Comparison of ENCODE assay signal across 8 mouse cellular contexts in genomic region chr7:78566617-78567016, GRCm38 (mm10).
A peak's percentile ranks its signal among the peaks of the same experiment; 100 is the strongest.
DNase-seq lines count a peak whose midpoint lies in the region; ATAC-seq lines count a peak whose summit lies in the region.

No protein-coding gene starts in this region.

- no peak for ATAC-seq in embryonic facial prominence, embryonic 14.5 days (ENCODE audit: low read depth)
- ATAC-seq in megakaryocyte-erythroid progenitor cell, adult 5-6 weeks (replicated peaks; ENCODE audit: low FRiP score, low TSS enrichment, poor library complexity, severe bottlenecking): no peak
- no peak for ATAC-seq in forebrain, embryonic 11.5 days (replicated peaks; ENCODE audit: low FRiP score)

- no peak overlapping the region for H3K27ac ChIP-seq in heart, embryonic 10.5 days
- no peak overlapping the region for H3K27ac ChIP-seq in embryonic facial prominence, embryonic 14.5 days (replicated peaks; ENCODE audit: low read depth, low read length)
- no peak overlapping the region for H3K27ac ChIP-seq in forebrain, embryonic 11.5 days (ENCODE audit: low read depth, low read length)

- no peak overlapping the region for H3K4me2 ChIP-seq in embryonic facial prominence, embryonic 14.5 days (ENCODE audit: low read depth, low read length)
- no peak overlapping the region for H3K4me2 ChIP-seq in forebrain, embryonic 11.5 days (ENCODE audit: low read depth, low read length, severe bottlenecking)

- no peaks in the 10 kb centered on the region for H3K4me1 ChIP-seq in heart, embryonic 10.5 days
- no peaks in the 10 kb centered on the region for H3K4me1 ChIP-seq in embryonic facial prominence, embryonic 14.5 days (ENCODE audit: control insufficient read depth, insufficient read depth, low read length)
- H3K4me1 ChIP-seq in forebrain, embryonic 11.5 days (replicated peaks; ENCODE audit: control insufficient read depth, insufficient read depth, low read length): peaks cover 3% of the 10 kb centered on the region; the same call in 1 of the 2 replicates

- 40% methylated on average over 3 of the region's 3 CpGs for WGBS in heart, embryonic 10.5 days
- WGBS in embryonic facial prominence, embryonic 14.5 days: 37% methylated on average over 3 of the region's 3 CpGs
- WGBS in forebrain, embryonic 11.5 days: 51% methylated on average over 3 of the region's 3 CpGs

- H3K9me3 ChIP-seq in heart, embryonic 10.5 days: no peaks in the 10 kb centered on the region
- H3K9me3 ChIP-seq in embryonic facial prominence, embryonic 14.5 days (ENCODE audit: control insufficient read depth, low read length): no peaks in the 10 kb centered on the region
- H3K9me3 ChIP-seq in forebrain, embryonic 11.5 days (ENCODE audit: control insufficient read depth, low read length): no peaks in the 10 kb centered on the region

- peak; percentile 25 for DNase-seq in heart, postnatal 4 days
- DNase-seq in heart, embryonic 10.5 days (ENCODE audit: low spot score): no peak
- peak; percentile 68 for DNase-seq in 3T3-L1 (ENCODE audit: low read depth, low spot score)
- DNase-seq in ES-CJ7 (ENCODE audit: low read depth, low spot score): peak; percentile 55
- DNase-seq in embryonic facial prominence, embryonic 14.5 days (ENCODE audit: low spot score): peak; percentile 22
- DNase-seq in layer of hippocampus, postnatal 10 days (ENCODE audit: low spot score in 2 of 2): no peak
- no peak for DNase-seq in forebrain, embryonic 11.5 days (ENCODE audit: low spot score)

- no peaks in the 10 kb centered on the region for H3K36me3 ChIP-seq in heart, embryonic 10.5 days
- no peaks in the 10 kb centered on the region for H3K36me3 ChIP-seq in embryonic facial prominence, embryonic 14.5 days (ENCODE audit: control insufficient read depth, insufficient read depth, low read length)
- no peaks in the 10 kb centered on the region for H3K36me3 ChIP-seq in forebrain, embryonic 11.5 days (ENCODE audit: control insufficient read depth, insufficient read depth, low read length)

- no peak overlapping the region for H3K4me3 ChIP-seq in heart, embryonic 10.5 days
- no peak overlapping the region for H3K4me3 ChIP-seq in embryonic facial prominence, embryonic 14.5 days (ENCODE audit: low read depth, low read length)
- H3K4me3 ChIP-seq in forebrain, embryonic 11.5 days (ENCODE audit: low read depth, low read length): no peak overlapping the region

- H3K27me3 ChIP-seq in heart, embryonic 10.5 days (ENCODE audit: insufficient read depth, poor library complexity, severe bottlenecking): peaks cover 16% of the 10 kb centered on the region
- no peaks in the 10 kb centered on the region; the same call in 1 of the 2 replicates for H3K27me3 ChIP-seq in embryonic facial prominence, embryonic 14.5 days (replicated peaks; ENCODE audit: control insufficient read depth, insufficient read depth, low read length)
- H3K27me3 ChIP-seq in forebrain, embryonic 11.5 days (ENCODE audit: control insufficient read depth, insufficient read depth, low read length): no peaks in the 10 kb centered on the region

- H3K9ac ChIP-seq in embryonic facial prominence, embryonic 14.5 days (ENCODE audit: low read depth, low read length): no peak overlapping the region
- no peak overlapping the region for H3K9ac ChIP-seq in forebrain, embryonic 11.5 days (ENCODE audit: low read length)

Comparison
In these comparisons a context has a peak if more than half of its experiments do, and no peak if none do; other contexts are left out.
1. DNase-seq: peak in heart, postnatal 4 days (single experiment), 3T3-L1 (single experiment), ES-CJ7 (single experiment) and embryonic facial prominence, embryonic 14.5 days (single experiment); none in heart, embryonic 10.5 days (single experiment), layer of hippocampus, postnatal 10 days (0 of 2) and forebrain, embryonic 11.5 days (single experiment).